Mouse (Mus musculus) right cerebral cortex, postnatal 14 days (tissue): ENCODE measurements around the gene Myo18b.

Experiments
- DNase-seq: peaks from one replicate; pipeline ENCODE4 v3.0.0; 2022

Myo18b gene

GRCm38 (mm10) chr5:112796086-112796485 is 100.1 kb downstream of the Myo18b start:
- no peak for DNase-seq

GRCm38 (mm10) chr5:112791792-112792780 is 104.1 kb downstream of the Myo18b start:
- no peak for DNase-seq

DNA sequence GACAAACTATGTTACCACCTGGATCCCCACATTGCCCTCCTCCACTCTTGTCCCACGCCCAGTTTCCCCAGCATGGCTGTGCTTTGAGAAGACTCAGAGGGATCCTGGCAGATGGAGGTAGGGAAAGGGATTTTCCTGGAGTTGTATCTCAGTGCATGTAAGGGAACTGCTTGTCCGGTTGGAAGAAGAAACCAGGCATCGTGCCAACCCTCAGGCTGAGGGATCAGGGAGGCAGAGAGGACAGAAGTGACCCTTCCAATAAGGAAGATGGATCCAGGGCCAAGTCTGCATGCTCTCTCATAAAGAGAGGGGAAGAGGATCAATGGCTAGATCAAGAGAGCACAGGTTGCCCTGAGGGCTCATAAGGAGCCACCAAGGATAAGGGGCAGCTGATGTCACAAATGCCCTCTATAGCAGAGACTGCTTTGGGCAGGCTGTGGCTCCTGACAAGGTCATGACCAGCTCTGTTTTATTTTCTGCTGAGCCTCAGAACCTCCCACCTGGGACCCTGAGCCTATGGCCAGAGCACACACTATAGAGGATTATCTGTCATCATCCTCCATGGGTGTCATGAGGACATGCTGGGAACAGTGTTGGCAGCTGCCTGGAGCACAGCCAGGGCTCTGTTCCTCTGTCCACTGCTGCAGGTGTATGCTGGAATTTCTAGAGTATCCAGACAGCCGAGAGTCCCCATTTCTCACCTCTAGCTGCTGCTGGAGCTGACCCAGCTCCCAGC is 105.6 kb downstream of the Myo18b start:
- DNase-seq = no peak

DNA sequence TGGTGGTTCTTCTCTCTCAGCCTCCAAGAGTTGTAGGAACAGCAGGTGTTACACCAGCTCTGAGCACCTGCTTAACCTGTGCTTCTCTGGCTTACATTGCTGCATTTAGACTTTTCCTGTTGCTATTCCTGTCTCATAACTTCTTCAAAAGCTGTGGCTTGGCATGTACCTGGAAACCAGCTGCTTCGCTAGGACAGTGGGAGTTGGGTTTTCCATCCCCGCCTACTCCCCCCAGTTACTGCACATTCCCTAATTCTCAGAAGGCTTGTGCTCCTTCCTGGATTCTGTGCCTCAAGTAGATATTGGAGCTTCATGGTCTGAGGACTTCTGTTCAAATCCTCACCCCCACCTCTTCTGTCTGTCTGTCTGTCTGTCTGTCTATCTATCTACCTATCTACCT is 107.7 kb downstream of the Myo18b start:
- no peak for DNase-seq

DNA sequence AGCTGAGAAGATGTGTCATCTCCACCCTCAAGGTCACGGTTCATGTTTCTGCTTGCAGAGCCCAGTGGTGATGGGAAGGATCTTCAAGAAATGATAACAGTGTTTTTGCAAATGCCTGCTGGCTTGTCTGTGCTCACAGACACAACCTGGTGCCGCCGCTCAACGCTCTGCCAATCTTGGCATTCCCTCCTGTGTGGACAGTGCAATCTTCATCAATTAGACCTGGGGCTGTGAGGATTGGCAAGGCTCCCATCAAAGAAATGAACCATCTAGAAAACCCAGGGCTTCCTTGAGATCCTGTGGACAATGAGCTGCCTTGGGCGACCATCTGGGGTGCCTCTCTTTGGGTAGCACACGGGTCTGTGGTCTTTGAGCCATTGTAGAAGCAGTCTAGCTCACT is 109.4 kb downstream of the Myo18b start:
- DNase-seq = no peak

DNA sequence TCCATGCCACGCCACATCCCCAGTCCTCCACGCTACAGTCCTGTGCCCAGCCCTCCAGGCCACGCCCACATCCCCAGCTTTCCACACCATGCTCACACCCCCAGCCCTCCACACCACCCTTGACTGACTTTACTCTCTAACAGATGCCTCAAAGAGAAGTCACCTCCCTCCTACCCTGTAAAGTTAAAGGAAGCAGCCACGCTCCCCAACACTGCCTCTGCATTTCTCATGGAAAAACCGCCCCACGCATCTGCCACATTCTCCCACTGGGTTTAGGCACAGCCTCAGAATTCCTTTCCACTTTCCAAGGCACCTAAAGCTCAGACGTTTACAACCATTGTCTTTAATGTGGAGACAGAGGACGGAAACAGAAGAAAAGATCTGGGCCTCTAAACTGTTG is 110.1 kb downstream of the Myo18b start:
- DNase-seq = no peak

DNA sequence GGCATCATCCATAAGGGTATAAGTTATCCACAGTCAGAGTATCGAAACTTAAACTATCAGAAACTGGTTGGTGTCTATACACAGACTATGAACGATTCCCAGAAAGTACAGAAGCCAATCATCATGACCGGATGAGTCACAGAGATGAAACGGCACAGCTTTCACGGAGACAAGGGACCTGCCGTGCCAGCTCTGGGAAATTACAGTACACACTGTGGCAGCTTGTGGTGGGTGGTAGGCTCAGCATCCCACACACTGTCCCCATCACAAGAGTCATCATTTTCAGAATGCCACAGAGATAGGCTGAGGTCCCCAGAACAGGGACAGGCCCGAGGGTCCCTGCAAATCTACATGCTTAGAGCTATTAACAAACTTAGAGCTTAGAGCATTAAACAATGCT is 114.4 kb downstream of the Myo18b start:
- peak; percentile 33 for DNase-seq

DNA sequence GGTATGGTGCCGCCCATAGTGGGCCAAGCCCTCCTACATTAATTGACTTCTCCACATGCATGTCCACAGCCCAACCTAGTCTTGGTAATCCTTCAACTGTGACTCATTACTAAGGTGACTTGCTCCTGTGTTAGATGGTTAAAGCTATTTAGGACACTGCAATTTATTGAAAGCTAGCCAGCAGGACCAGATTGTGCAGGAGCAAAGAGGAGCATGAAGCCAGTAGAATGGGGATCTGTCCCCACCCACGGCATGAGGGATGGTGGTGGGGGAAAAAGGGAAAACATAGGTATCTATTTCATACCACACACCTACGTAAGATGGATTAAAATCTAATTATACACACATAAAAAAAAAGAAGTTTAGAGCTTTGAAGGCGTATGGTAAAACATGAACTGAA is 114.9 kb downstream of the Myo18b start:
- no peak for DNase-seq

- peak; percentile 75 for DNase-seq
Measured at GRCm38 (mm10) chr5:112780383-112780782, 115.8 kb downstream of the Myo18b start.

- DNase-seq = no peak
Measured at GRCm38 (mm10) chr5:112776781-112777405, 119.3 kb downstream of the Myo18b start.

DNA sequence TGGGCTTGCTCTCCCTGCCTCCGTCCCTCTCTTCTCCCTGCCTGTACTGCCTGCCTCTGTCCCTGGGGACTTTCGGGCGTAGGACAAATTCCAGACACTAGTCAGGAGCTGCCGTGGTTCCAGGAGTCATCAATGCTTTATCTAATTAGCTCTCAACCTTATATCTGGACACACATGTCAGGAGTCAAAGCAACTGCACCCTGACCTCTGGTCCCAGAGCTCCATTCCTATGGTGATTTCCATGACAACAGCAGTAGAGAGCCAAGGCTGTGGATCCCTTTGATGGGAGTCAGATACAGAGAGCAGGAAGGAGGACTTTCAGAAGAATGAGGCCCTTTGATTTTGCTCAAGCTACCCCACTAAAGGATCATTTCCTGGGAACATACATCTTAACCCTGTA is 122.7 kb downstream of the Myo18b start:
- DNase-seq = no peak

DNA sequence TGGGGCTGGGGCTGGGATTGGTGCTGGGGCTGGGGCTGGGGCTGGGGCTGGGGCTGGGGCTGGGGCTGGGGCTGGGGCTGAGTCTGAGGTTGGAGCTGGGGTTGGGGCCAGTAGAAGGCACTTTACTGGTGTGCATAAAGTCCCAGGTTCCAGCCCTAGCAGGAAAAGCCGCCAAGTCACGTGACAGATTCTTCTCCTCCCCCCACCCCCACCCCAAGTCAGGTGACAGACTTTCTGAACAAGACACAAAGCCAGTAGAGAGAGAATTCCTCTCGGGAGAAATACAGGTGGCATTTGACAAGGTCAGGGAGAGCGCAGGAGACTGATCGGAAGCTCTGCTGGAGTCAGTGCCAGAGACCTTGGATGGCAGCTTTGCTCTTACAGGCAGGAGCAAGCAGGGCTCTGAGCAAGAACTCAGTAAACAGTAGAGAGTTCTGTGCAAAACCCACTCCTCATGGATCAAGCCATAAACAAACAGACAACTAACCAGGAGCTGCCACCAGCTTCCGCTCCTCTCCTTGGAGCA is 124.7 kb downstream of the Myo18b start:
- DNase-seq = no peak

GRCm38 (mm10) chr5:112769721-112770119 is 126.4 kb downstream of the Myo18b start:
- DNase-seq = no peak

DNA sequence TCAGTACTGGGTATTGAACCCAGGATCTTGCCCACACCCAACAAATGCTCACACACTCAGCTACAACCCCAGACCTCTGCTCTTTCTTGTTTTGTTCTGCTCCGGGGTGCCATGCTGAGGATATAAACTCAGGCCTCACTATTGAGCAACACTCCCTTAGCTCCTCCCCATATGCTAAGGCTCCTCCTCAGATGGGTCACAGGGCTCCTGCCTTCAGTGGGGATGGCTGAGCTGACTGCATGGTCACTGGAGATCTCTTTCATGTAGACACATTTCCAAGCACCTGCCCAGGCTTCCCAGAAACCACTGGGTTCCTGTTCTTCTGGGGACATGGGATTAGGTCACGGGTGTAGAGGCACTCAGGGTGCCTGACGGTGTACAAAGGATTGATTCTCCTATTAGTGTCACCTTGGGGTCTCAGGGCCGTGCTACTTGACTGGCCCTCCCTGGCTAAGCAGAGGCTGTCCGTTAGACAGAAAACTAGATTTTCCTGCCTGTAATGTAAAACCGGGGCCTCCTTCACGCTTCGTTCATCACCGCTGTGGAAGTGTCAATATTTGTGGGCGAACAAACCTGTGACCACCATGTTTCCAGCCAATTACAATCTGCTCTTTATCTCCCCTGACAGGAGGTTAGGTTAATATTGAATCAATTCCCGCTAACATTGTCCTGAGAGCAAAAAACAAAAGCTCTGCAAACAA is 127.0 kb downstream of the Myo18b start:
- no peak for DNase-seq

GRCm38 (mm10) chr5:112768556-112768955 is 127.6 kb downstream of the Myo18b start:
- no peak for DNase-seq

GRCm38 (mm10) chr5:112761415-112762075 is 134.6 kb downstream of the Myo18b start:
- DNase-seq = no peak

- DNase-seq = no peak
Measured at GRCm38 (mm10) chr5:112755581-112755980, 140.6 kb downstream of the Myo18b start.

- no peak for DNase-seq
Measured at GRCm38 (mm10) chr5:112749634-112750033, 146.5 kb downstream of the Myo18b start.

DNA sequence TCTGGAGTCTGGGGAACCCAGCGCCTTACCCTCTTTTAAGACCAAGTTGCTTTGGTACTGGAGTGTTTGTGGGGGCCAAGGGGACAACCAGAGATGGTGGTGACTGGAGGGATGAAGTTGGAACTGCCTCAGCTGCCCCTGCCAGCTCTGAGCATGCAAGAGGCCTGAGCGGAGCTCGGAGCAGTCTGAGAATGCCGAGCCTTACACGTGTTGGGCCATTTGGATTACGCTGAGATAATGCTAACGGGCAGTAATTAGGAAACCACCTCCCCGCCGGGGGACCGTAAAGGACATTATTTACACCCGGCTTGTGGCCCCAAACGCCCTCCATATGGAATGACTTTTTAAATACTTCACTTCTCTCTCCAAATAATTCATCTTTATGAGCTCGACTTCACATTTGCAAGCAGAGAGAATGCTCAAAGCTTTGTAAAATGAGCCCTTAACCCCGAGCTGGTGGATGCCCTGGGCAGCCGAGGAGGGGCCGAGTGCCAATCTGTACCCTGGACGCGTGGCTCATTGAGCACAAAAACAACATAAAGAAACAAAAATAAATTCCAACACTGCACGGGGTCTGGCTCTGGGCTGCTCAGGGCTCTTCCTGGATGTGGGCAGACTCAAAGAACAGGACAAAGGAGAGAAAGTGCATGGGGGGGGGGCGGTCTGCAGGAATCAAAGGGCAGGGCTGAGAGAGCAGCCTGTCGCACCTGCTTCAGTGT is 148.0 kb downstream of the Myo18b start:
- no peak for DNase-seq

DNA sequence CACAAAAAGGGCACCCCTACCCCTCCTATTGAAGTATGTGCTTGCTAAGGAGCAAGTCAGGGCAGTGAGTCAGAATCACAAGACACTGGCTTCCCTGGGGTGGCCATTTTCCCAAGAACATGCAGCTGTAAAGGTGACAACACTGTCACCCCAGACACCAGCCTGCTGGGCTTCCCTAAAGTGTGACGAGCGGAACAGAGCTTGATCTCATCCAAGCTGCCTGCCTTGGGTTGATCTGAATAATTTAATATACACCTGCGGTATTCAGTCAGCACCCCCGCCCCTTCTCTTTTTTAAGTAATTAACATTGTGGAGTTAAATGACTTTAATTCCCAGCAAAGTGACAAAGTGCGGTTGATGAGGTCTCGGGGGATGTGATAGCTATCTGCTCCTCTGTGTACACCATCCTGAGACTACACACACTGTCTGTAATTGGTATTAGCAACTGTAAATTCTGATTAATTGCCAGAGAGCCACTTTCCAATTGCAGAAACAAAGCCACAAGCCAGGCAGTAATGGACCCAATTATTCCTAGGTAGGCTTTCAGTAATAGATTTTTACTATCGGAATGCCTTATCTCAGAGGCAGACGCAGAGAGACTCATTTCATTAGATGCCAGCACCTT is 148.7 kb downstream of the Myo18b start:
- no peak for DNase-seq

GRCm38 (mm10) chr5:112745176-112745575 is 151.0 kb downstream of the Myo18b start:
- DNase-seq = no peak
